Mouse (Mus musculus) ES-E14 (cell line): Measurements from ENCODE around the gene Cacnb4.

ENCODE experiments used
- ZC3H11A ChIP-seq: IDR thresholded peaks from 2 replicates; pipeline ENCODE4 v1.6.1; 2012; ENCODE audit warnings: low read depth, mild to moderate bottlenecking, inconsistent platforms, low read length, borderline replicate concordance
- ZNF384 ChIP-seq: IDR thresholded peaks from 2 replicates; pipeline ENCODE4 v1.6.1; 2012; ENCODE audit warnings: low read depth, low read length, inconsistent platforms

DNA sequence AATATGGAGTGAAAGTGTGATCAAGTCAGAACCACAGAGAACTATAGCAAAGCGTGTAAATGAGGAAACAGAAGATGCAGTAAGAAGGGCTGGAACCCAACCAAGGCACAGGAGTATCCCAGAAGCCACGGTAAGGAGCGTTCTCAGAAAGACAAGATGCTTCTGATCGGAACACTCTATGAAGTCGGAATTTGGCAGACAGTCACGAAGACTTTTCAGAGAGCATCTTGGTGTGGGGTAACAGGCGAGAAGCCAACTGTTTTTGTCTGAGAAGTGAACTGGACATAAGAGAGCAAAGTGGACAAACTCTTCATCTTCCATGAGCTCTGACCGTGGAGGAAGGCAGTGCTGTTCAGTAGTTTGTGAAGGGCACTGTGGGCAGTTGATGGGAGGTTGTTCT is 73.7 kb downstream of the Cacnb4 start:
- TF ChIP-seq ZNF384 (no peak), ZC3H11A (no peak)
